Mouse (Mus musculus): ENCODE measurements at regions not wholly inside any gene's neighbourhood (a gene's known extent, or its start where the extent isn't known, plus 50 kb on each side); places are given as distances from the start of the nearest gene placed in this dataset.
"Not testable (repeated sequence)": the region's sequence is repeated elsewhere in the genome, so short reads cannot be mapped to it uniquely, and the experiment has no call there.

DNA sequence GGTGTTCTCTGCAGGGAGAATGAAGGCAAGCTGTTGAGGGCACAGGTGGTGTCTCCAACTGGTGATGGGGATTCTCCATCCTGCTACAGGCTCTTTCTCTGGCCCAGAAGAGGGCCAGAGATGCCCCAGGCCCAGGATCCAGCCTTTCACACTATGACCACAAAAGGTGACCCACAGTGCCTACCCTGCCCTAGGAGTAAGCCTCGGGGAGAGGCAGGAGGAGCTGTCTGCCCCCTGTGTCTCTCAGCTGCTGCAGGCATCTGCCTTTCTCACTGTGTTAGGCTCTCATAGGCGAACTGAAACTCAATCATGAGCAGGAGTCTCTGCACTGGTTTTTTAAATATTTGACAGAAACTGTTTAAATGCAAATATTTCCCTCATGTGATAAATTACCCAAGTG, 184.9 kb downstream of the Adgrd1 start:
- 37% methylated on average over 2 of the region's 2 CpGs for WGBS
- Histone ChIP-seq H3K4me1 (replicated peaks; ENCODE audit: control insufficient read depth, insufficient read depth, low read length) (no peaks in the 10 kb centered on the region), H3K27ac (ENCODE audit: low read depth, low read length) (no peak overlapping the region), H3K36me3 (ENCODE audit: control insufficient read depth, insufficient read depth) (no peaks in the 10 kb centered on the region), H3K9me3 (ENCODE audit: control insufficient read depth) (no peaks in the 10 kb centered on the region), H3K9ac (ENCODE audit: low read depth, low read length) (no peak overlapping the region), H3K4me2 (replicated peaks; ENCODE audit: low read depth) (no peak overlapping the region), H3K27me3 (replicated peaks; ENCODE audit: control insufficient read depth, insufficient read depth, low read length) (no peaks in the 10 kb centered on the region), H3K4me3 (ENCODE audit: low read depth, low read length) (no peak overlapping the region)
- no peak for ATAC-seq
- no peak for TF ChIP-seq CTCF (IDR thresholded peaks at IDR 0.05; ENCODE audit: low read depth)

DNA sequence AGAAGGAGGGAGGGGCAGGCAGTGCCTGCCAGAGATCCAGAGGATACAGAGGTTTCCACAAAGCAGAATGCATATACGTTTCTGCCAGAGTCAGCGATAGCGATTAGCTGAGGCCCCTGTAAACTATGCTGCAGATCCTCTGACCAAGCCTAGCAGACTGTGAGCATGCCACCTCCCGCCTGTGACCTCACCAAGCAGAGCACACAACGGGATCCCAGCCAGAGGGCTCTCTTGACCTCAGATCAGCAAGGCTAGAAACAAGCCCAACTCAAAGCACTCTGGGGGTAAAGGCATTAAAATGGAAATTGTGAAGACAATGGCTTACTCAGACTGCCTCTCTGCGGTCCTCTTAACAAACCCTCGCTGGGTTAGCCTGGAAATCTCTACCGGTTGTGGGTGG, 185.6 kb downstream of the Adgrd1 start:
- Histone ChIP-seq H3K27me3 (replicated peaks; ENCODE audit: control insufficient read depth, insufficient read depth, low read length) (no peaks in the 10 kb centered on the region), H3K36me3 (ENCODE audit: control insufficient read depth, insufficient read depth) (no peaks in the 10 kb centered on the region), H3K4me1 (replicated peaks; ENCODE audit: control insufficient read depth, insufficient read depth, low read length) (no peaks in the 10 kb centered on the region), H3K9ac (ENCODE audit: low read depth, low read length) (no peak overlapping the region), H3K9me3 (ENCODE audit: control insufficient read depth) (no peaks in the 10 kb centered on the region), H3K4me3 (ENCODE audit: low read depth, low read length) (no peak overlapping the region), H3K27ac (ENCODE audit: low read depth, low read length) (no peak overlapping the region), H3K4me2 (replicated peaks; ENCODE audit: low read depth) (no peak overlapping the region)
- no peak for ATAC-seq
- TF ChIP-seq CTCF (IDR thresholded peaks at IDR 0.05; ENCODE audit: low read depth) = no peak
- 5% methylated on average over 8 of the region's 8 CpGs for WGBS

DNA sequence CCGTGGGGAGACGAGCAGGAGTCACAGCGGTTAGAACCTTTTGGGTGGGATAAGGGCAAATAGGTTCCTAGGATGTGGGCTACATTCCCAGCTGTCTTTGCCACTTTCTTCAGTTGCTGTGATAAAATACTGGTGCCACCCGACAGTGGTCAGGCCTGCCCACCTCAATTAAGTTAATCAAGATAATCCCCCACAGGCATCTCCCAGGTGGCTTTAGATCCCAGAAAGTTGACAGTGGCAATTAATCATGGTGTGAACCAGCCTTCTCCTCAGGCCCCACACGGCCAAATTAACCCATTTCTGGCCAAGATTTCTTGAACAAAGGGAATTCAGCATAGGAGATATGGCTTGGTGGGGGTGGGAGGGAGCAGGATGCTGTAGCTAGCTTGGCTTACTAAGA, 186.3 kb downstream of the Adgrd1 start:
- no peak for TF ChIP-seq CTCF (IDR thresholded peaks at IDR 0.05; ENCODE audit: low read depth)
- no peak overlapping the region for H3K27ac ChIP-seq (ENCODE audit: low read depth, low read length)
- no peak overlapping the region for H3K4me2 ChIP-seq (replicated peaks; ENCODE audit: low read depth)
- no peaks in the 10 kb centered on the region for H3K36me3 ChIP-seq (ENCODE audit: control insufficient read depth, insufficient read depth)
- whole genome bisulfite sequencing = 19% methylated on average over 5 of the region's 5 CpGs
- ATAC-seq = no peak
- H3K4me3 ChIP-seq (ENCODE audit: low read depth, low read length) = no peak overlapping the region
- no peak overlapping the region for H3K9ac ChIP-seq (ENCODE audit: low read depth, low read length)
- no peaks in the 10 kb centered on the region for H3K9me3 ChIP-seq (ENCODE audit: control insufficient read depth)
- H3K4me1 ChIP-seq (replicated peaks; ENCODE audit: control insufficient read depth, insufficient read depth, low read length) = no peaks in the 10 kb centered on the region
- no peaks in the 10 kb centered on the region for H3K27me3 ChIP-seq (replicated peaks; ENCODE audit: control insufficient read depth, insufficient read depth, low read length)

DNA sequence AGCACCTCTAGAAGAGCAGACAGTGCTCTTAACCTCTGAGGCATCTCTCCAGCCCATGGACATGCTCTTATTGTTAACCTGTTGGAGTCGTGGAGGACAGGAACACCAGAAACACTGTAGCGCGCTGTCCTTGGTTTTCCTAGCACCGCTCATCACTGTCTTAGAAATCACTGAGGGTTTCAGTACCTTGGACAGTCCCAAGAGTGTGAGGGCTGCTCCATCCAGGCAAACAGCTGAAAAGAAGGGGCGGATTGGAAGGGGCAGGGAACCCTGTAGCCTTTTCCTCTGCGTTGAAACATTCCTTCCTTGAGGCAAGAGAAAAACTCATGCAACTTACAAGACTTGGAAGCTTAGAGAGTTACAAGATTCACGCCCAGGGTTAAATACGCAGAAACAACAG, 190.9 kb downstream of the Adgrd1 start:
- Histone ChIP-seq H3K4me1 (replicated peaks; ENCODE audit: control insufficient read depth, insufficient read depth, low read length) (no peaks in the 10 kb centered on the region), H3K27me3 (replicated peaks; ENCODE audit: control insufficient read depth, insufficient read depth, low read length) (no peaks in the 10 kb centered on the region), H3K27ac (ENCODE audit: low read depth, low read length) (no peak overlapping the region), H3K36me3 (ENCODE audit: control insufficient read depth, insufficient read depth) (no peaks in the 10 kb centered on the region), H3K4me2 (replicated peaks; ENCODE audit: low read depth) (no peak overlapping the region), H3K9ac (ENCODE audit: low read depth, low read length) (no peak overlapping the region), H3K9me3 (ENCODE audit: control insufficient read depth) (no peaks in the 10 kb centered on the region), H3K4me3 (ENCODE audit: low read depth, low read length) (no peak overlapping the region)
- TF ChIP-seq CTCF (IDR thresholded peaks at IDR 0.05; ENCODE audit: low read depth) = no peak
- WGBS = 5% methylated on average over 8 of the region's 8 CpGs
- ATAC-seq = no peak

DNA sequence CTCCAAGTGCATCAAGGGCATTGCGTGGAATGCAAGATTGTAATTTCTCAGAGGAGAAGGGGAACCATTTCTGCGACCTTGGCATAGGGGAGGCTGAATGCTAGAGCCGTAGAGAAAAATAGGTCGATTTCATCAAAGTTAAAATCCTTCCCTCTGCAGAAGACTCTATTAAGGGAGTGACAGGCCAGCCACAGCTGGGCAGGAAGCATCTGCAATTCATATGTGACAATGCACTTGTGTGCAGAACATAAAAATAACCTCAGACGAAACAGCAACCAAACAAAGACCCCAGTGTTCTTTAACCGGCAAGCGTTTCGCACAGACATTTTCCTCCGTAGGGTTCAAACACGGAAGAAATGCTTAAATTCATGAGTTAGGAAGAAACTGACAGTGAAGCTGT, 196.3 kb downstream of the Adgrd1 start:
- not testable (repeated sequence) for H3K9ac ChIP-seq (ENCODE audit: low read depth, low read length); ATAC-seq; H3K4me2 ChIP-seq (replicated peaks; ENCODE audit: low read depth); H3K4me1 ChIP-seq (replicated peaks; ENCODE audit: control insufficient read depth, insufficient read depth, low read length); H3K27ac ChIP-seq (ENCODE audit: low read depth, low read length); H3K9me3 ChIP-seq (ENCODE audit: control insufficient read depth); H3K27me3 ChIP-seq (replicated peaks; ENCODE audit: control insufficient read depth, insufficient read depth, low read length); H3K36me3 ChIP-seq (ENCODE audit: control insufficient read depth, insufficient read depth); H3K4me3 ChIP-seq (ENCODE audit: low read depth, low read length)
- WGBS = 63% methylated on average over 10 of the region's 10 CpGs

DNA sequence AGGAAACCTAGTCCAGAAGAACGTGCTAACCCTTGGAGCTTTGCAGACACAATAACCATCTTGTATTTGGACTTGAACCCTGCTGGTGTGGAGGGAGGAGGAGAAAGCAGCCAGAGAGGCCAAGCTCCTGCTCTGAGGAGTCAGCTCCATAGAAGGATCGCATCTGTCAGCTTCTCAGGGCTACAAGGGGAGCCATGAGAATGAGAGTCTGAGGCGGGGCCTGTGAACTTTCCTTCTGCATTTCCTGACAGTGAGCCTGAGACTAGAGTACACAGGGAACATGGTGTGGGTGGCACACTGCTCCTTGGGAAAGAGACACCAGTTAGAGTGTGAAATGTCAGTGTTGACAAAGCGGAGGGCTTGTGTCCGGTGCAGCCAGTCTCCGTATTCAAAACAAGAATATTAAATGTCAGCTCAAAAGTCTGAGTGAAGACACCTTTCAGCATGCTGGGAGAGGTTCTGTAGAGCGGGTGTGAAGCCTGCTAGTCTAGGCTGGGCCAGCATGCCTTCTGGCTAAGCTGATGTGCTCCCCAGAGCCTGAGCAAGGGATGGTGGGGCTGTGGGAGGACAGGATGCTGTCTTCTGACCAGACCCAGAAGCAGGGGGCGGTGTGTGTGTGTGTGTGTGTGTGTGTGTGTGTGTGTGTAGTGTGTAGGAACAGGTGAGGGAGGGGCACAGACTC, 198.5 kb downstream of the Adgrd1 start:
- ATAC-seq; H3K9ac ChIP-seq (ENCODE audit: low read depth, low read length); H3K36me3 ChIP-seq (ENCODE audit: control insufficient read depth, insufficient read depth); H3K9me3 ChIP-seq (ENCODE audit: control insufficient read depth); H3K27ac ChIP-seq (ENCODE audit: low read depth, low read length); H3K4me2 ChIP-seq (replicated peaks; ENCODE audit: low read depth); H3K4me1 ChIP-seq (replicated peaks; ENCODE audit: control insufficient read depth, insufficient read depth, low read length); H3K4me3 ChIP-seq (ENCODE audit: low read depth, low read length); H3K27me3 ChIP-seq (replicated peaks; ENCODE audit: control insufficient read depth, insufficient read depth, low read length): not testable (repeated sequence)
- 45% methylated on average over 8 of the region's 8 CpGs for WGBS

Data from intestine, postnatal 0 days (tissue).